Mouse (Mus musculus) retina, embryonic 14.5 days (tissue): ENCODE results near the gene Olfr160.
A peak's percentile ranks its signal among the peaks of the same experiment; 100 is the strongest.

Experiments
- DNase-seq: peaks from one replicate; pipeline ENCODE4 v3.0.0-alpha.2; 2015; ENCODE audit warnings: low spot score

Olfr160 gene

GRCm38 (mm10) chr9:37716150-37716549 is at the start of gene Olfr160:
TSS of gene Olfr160 (minus strand) at chr9:37716250.
- no peak for DNase-seq

- DNase-seq, result no peak
Observed at GRCm38 (mm10) chr9:37762541-37762940, 46.5 kb upstream of the Olfr160 start.

- no peak for DNase-seq
Observed at GRCm38 (mm10) chr9:37761728-37762127, 45.7 kb upstream of the Olfr160 start.

- DNase-seq, result no peak
Observed at GRCm38 (mm10) chr9:37752006-37752405, 36.0 kb upstream of the Olfr160 start.

GRCm38 (mm10) chr9:37751467-37751866 is 35.4 kb upstream of the Olfr160 start:
- DNase-seq, result no peak

GRCm38 (mm10) chr9:37750319-37751075 is 34.4 kb upstream of the Olfr160 start:
- DNase-seq, result peak; percentile 35

- no peak for DNase-seq
Observed at GRCm38 (mm10) chr9:37744806-37745205, 28.8 kb upstream of the Olfr160 start, which contains the start of gene Olfr874. TSS of gene Olfr874 (plus strand) at chr9:37745106.

- DNase-seq, result no peak
Observed at GRCm38 (mm10) chr9:37734310-37734709, 18.3 kb upstream of the Olfr160 start.

GRCm38 (mm10) chr9:37689970-37690686 is 25.9 kb downstream of the Olfr160 start:
- peak; percentile 74 for DNase-seq

- peak; percentile 3 for DNase-seq
Observed at GRCm38 (mm10) chr9:37687941-37688303, 28.1 kb downstream of the Olfr160 start.

- DNase-seq, result no peak
Observed at GRCm38 (mm10) chr9:37687288-37687940, 28.6 kb downstream of the Olfr160 start.

- no peak for DNase-seq
Observed at GRCm38 (mm10) chr9:37681123-37681522, 34.9 kb downstream of the Olfr160 start.

- DNase-seq, result no peak
Observed at GRCm38 (mm10) chr9:37675287-37675686, 40.8 kb downstream of the Olfr160 start.

GRCm38 (mm10) chr9:37670261-37670660 is 45.8 kb downstream of the Olfr160 start:
- DNase-seq, result no peak

GRCm38 (mm10) chr9:37669678-37670077 is 46.4 kb downstream of the Olfr160 start:
- DNase-seq, result no peak

GRCm38 (mm10) chr9:37669115-37669514 is 46.9 kb downstream of the Olfr160 start, which contains the start of gene Panx3:
TSS of gene Panx3 (minus strand) at chr9:37669235.
- no peak for DNase-seq

GRCm38 (mm10) chr9:37666045-37666444 is 50.0 kb downstream of the Olfr160 start:
- no peak for DNase-seq

- DNase-seq, result no peak
Observed at GRCm38 (mm10) chr9:37664604-37665003, 51.4 kb downstream of the Olfr160 start.

- no peak for DNase-seq
Observed at GRCm38 (mm10) chr9:37663210-37663609, 52.8 kb downstream of the Olfr160 start.

- DNase-seq, result no peak
Observed at GRCm38 (mm10) chr9:37659413-37659812, 56.6 kb downstream of the Olfr160 start.
